Mouse (Mus musculus) forelimb bud, embryonic 11.5 days (tissue): ENCODE measurements around the gene Eif5a.
"Not testable (repeated sequence)": the region's sequence is repeated elsewhere in the genome, so short reads cannot be mapped to it uniquely, and the experiment has no call there.

Experiments used
- DNase-seq: peaks from one replicate; pipeline ENCODE4 v3.0.0-alpha.2; 2012; ENCODE audit warnings: low read depth, low spot score

Gene Eif5a

DNA sequence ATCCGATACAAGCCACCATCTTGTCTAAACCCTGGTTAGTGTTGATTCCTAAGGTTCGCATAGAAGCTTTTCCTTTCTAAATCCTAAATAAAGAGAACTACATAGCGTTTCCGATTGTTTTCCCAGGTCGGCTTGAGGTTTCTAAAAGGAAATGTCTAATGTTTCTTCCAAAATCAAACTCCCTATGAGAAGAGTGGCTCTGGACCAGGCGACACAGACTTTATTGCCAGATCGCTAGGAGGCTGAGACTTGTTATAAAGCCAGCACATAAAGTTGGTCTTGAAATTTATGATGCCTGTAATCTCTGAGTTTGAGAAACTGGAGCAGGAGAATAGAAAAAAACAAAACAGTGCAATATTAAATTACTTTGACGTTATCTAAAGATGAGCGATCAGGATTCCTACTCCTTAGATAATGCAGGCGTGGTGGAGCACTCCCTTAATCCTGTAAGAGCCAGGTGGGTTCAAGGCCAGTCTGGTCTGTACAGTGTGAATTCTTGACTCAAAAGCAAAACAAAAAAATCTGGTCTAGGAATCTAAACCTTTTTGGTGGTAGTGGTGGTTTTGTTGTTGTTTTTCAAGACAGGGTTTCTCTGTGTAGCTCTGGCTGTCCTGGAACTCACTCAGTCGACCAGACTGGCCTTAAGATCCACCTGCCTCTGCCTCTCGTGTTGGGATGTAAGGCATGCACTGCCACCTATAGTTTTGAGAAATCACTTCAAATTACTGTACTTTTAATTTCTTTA, 426 bp upstream of the Eif5a start:
- no peak for DNase-seq

DNA sequence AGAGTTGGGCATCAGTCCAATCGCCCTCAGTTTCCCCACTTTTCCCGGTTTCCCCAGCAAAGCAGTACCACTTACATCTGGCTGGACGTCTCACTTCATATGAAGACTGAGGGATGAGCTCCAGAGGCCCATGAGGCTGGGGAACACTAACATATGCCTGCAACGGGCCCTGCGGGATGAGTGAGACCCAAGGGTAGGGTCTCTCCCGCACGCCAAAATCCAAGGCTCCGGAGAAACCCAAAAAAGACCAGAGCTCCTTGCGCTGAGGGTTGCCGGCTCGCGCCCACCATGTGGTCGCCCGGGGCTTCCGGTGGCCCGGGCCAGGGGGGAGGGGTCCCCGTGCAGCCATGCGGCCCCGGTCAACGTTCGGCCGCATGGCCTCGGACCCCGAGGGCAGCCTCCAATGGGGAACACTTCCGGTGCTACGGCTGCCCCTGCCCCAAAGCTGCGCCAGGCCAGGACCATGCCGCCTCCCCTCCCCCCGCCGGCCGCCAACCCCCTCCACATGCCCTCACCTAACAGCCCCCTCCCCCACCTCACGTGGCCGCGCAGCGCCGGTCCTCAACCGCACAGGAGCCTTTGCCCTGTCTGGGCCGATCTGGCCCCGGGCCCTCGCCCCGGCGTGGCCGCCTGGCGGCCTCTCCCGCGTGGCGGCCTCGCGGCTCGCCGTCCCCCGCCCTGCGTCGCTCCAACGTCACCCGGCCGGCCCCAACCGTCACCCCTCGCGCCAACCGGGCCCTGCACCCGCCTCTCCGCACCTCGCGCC, 1.3 kb downstream of the Eif5a start:
- no peak for DNase-seq

DNA sequence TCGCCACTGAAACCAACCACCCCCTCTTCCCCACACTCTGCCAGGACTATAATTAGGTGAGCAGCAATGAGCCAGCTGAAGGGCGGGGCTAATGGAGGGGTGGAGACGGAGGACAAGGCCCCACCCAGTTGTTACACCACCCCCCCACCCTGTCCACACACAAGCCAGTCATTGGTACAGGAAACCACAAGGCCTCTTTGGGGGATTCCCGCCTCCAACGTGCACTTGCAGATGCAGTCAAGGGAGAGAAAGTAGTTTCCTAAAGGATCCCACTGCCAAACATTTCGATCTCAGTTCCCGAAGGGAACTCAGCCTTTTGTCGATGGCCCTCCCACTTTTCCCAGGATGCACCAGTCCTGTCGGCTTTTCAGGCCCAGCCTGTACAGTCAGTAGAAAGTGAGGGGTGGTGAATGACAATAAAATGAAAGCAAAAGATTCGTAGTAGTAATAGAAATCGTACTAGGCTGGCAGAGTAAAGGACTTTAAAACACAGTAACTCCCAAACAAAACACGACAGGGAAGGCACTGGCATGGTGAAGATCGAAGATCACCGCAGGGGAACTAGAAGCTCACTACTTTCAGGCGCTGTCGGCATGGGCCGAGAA, 2.0 kb downstream of the Eif5a start:
- DNase-seq, result no peak

DNA sequence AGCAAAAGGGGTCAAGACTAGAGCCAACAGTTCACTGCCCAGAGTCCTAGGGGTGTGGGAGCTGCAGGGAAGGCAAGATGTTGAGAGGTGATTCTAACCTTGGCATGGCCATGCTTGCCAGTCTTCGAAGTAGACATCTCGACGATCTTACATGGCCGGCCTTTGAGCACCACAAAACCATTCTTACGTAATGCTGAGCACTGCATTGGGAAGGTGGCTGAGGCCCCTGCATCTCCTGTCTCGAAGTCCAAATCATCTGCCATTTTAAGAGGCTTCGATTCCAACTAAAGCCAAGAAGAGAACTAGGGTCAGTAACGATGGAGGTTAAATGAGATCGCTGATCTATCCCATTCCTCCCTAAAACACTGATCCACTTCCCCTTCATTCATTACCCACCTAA, 2.7 kb downstream of the Eif5a start:
- no peak for DNase-seq

DNA sequence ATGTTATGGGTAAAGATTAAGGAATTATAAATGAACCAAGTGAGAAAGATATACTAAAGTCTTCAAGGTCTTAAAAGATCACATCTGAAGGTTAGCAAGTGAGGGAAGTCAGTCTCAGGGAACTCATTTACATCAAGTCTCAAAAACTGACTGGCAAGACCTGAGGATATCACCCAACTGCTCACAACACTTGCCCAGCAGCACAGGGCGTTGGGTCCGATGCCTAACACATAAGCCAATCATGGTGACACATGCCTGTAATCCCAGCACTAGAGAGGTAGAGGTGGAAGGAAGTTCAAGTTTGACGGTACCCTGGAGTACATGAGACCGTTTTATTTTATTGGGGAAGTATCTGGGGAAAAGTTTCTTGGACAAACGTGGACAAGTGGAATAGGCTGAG, 3.6 kb downstream of the Eif5a start:
- DNase-seq, result no peak

DNA sequence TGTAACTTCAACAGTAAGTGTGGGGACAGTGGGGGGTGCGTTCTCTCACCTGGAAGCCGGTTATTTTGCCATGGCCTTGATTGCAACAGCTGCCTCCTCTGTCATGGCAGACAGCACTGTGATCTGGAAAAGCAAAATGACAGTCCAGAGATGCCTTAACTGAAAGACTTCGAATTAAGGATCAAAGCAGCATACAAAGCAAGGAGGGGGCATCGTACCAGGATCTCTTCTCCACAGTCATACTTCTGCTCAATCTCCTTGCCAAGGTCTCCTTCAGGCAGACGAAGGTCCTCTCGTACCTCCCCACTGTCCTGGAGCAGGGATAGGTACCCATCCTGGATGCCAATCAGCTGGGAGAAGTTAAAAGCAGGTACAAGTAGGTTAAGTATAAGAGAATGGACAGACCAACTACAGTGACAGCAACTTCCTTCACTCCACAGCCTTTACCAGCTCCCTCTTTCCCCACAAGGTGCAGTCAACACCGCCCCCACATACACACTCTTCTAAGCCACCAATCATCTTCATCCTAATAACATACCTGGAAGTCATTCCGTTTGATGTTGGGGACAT, 4.3 kb downstream of the Eif5a start:
- DNase-seq, result no peak

DNA sequence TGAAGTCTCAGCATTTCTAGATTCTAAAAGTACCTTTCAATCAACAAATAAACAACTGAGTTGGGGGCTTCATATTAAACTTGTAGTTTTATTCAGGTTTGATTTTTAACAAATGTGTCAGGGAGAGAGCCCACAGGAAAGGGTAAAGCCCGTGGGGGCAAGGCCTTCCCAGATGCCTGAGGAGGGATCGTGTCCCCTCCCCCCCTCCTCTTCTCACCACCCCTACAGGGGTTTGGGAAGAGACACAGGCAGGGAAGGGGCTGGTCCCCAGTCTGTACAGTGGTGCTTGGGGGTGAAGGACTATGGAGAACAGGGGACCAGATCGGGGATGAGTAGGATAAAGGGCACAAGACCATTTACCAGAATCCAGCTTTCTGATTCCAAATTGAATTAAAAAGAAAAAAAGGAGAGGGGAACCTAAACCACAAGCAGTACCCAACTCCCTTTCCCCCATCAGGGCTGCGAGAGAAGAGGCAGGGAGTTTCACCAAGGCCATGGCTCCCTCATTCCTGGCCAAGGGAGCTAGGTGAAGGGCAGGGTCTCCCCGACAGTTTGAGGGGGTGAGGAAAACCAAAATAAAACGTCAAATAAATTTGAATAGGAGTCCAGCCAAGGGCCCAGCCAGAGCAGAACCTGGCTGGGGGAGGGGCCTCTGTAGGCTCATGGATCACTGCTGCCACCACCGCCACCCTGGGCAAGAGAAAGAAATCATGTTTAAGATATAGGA, 4.9 kb downstream of the Eif5a start:
- not testable (repeated sequence) for DNase-seq

DNA sequence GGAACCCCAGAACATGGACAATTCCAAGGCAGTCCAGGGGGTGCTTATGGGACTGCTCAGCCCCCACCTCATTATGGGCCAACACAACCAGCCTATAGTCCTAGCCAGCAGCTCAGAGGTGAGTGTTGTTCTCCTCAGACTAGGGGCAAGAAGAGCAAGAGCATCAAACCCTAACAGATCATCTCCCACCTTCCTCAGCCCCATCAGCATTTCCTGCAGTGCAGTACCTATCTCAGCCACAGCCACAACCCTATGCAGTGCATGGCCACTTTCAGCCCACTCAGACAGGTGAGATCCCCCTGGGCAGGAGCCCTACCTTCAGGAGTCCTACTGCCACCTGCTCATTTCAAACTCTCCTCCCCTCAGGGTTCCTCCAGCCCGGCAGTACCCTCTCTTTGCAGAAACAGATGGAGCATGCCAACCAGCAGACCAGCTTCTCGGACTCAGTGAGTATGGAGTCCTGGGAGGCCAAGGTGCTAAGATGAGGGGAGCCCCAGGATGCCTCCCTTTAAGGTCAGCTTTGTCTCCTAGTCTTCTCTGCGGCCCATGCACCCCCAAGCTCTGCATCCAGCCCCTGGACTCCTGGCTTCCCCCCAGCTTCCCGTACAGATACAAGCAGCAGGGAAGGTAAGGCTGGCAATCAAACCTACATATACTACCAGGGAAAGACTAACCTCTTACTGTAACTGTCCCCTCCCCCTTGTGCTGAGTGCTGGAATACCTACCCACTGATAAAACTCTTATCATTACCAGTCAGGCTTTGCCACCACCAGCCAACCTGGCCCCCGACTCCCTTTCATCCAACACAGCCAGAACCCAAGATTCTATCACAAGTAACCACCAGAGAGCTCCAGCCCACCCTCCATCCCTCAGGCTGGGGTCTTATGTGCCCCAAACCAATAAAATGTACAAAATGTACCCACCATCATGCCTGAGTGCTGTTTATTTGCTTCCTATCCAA, 5.8 kb downstream of the Eif5a start:
- no peak for DNase-seq

DNA sequence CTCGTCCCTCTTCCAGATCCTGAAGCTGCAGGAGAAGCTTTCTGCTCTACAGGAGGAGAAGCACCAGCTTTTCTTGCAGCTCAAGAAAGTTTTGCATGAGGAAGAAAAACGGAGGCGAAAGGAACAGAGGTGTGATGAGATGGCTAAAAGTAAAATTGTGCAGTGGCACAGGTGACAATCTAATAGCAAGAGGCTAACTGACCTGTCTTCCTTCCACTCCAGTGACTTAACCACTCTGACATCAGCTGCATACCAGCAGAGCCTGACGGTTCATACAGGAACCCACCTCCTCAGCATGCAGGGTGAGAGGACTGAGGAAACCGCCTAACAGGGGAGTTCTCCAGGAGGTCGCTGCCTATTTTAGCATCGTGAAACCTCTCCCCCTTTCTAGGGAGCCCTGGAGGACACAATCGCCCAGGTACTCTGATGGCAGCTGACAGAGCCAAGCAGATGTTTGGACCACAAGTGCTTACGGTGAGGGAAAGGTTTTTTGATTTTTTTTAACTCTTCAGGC, 6.8 kb downstream of the Eif5a start:
- no peak for DNase-seq

DNA sequence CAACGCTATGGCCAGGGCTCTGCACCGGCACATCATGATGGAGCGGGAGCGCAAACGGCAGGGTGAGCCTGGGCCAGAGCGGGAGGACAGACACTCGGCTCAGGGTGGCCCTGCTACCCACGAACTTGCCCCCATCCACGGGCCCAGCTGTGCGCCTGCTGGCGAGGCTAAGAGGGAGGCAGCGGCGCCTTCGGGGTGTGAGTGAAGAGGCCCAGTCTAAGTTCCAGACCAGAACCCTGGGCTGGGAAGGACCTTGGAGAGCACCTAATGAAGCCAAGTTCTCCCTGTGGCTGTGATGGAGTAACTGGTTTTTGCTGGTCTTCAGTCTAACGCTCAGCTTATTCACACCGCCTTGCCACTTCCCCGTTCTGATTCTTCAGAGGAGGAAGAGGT, 7.4 kb downstream of the Eif5a start:
- DNase-seq, result no peak

DNA sequence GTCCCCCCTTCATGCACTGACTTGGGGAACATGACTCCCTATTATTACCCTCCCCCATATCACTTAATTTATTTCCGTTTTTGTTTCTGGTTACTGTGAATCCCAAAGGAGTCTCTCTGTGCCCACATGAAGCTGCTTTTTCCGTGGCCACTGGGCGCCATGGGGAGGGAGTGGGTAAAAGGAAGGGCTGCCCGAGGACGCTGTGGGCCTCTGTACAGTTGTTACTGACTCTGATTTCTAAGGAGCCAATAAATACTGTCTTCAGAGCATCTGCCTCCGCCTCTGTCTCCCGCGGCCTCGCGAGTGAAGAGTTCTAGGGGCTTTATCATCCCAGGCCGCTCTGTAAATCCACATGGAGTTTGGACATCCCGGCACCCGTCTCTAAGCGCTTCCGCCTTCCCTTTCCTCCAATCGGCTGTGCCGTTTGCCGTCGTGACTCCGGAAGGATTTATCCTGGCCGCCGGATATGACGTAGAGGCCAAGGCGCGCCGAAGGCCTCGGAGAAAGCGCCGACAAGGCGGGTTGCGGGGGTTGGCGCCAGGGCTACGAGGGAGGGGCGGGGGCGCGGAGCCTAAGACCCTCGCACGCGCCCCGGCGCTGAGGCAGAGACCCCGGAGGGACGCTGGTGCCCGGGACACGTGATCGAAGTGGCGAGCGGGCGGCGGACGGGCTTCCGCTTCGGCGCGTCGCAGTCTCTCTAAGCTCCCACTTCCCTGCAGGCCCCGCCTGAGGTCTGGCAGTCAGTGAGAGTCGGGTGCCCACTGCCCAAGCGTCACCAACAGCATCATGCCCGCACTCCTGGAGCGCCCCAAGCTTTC, 8.0 kb downstream of the Eif5a start, which contains the start of gene Gps2:
Gps2 (plus strand) TSS at position 335 of the 818 bp plus-strand sequence.
- DNase-seq, result peak; percentile 94

DNA sequence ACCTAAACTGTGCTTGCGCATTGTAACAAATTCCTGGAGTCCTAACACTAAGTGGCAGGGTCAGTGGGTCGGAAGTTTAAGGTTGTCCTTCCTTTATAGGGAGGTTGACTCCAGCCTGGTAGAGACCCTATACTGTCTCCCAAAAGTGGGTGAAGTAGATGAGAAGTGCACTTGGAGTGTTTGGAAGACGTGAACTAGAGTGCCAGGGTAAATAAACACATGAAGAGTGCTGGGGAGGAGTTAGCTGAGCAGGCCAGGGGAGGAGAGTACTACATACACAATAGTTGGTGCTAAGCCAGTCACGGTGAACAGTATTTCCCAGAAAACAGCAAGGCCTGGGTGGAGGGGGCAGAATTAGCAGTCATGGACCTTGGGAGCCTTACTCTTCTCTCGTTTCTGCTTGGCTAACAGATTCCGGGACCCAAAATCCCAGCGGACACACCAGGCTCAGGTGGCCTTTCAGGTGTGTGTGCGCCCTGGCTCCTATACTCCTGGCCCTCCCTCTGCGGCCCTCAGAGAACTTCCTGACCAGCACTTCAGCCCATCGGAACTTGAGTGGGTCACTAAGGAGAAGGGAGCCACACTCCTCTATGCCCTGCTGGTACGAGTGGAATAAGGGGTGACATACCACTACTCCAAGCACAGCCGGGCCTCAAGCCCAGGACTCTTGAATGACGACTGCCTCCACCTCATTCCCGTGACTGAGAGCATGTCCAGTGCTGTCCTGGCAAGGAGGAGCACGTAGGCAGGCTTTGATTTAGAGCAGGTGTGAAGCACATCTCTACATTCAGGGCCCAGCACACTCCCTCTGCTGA, 8.8 kb downstream of the Eif5a start:
- DNase-seq, result no peak

DNA sequence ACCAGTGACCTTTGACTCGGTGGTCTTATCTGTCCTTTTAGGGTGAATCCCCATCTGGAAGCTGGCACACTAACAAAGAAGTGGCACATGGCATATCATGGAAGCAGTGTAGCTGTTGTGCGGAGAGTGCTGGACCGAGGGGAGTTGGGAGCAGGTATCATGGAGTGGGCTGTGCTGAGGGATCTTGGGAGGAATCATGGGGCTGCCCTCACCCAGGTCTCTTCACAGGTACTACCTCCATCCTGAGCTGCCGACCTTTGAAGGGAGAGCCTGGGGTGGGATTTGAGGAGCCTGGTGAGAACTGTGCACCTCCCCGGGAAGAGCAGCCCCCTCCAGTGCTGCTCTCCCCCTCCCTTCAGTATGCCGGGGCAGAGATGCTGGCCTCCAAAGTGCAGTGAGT, 10.1 kb downstream of the Eif5a start:
- DNase-seq, result no peak

DNA sequence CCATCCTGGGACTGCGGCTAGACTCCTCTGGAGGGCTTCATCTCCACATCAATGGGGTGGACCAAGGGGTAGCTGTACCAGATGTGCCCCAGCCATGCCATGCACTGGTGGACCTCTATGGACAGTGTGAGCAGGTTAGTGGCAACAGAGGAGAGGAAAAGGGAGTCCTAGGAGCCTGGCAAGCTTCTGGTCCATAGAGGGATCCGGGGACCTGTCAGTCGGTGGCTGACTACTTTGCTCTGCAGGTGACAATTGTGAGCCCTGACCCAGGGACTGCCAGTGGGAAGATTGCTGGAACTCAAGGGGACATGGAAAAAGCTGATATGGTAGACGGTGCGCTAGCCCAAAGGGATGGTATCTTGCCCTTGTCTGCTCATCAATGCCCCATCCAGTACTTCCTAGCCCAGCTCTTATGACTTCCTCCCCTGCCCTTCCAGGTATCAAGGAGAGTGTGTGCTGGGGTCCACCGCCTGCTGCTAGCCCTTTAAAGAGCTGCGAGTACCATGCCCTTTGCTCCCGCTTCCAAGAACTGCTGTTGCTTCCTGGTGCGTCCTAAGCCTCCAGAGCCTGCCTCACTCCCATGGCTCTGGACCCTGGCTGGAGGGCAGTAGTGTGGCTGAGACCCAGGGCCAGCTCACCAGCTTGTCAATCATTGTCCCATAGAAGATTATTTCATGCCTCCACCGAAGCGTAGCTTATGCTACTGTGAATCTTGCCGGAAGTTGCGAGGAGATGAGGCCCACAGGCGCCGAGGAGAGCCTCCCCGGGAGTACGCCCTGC, 10.8 kb downstream of the Eif5a start:
- DNase-seq, result no peak

DNA sequence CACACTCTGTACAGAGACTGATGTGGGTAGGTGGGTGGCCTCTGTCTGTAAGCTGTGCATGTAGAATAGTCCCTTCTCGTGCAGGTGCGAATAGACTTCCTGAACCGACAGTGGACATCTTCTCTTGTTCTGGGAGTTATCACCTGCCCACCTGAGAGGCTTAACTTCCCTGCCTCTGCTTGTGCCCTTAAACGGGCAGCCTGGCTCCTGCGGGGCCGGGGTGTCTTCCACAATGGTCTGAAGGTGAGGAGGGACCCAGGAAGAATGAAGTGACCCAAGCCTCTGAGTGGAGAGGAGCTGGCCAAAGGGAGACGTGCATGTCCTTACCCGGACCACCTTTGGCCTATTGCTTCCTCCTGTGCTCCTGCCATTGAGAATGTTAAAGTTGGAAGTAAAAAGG, 11.6 kb downstream of the Eif5a start:
- no peak for DNase-seq

DNA sequence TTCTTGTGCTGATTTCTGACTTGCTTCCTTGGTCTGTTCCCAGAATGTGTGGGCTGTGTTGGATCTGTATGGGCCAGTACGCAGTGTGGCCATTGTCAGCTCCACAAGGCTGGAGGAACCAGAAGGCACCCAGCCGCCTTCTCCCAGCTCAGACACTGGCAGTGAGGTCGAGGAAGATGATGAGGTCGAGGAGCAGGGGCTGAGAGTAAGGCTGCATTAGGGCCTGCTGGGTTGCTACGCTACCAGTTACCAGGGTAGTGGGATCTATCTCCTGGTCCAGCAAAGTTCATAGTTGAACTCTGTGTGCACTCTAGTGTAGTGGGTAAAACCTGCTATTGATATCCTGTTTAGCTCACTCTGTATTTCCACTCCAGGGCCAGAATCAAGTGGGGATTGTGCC, 12.6 kb downstream of the Eif5a start:
- no peak for DNase-seq

DNA sequence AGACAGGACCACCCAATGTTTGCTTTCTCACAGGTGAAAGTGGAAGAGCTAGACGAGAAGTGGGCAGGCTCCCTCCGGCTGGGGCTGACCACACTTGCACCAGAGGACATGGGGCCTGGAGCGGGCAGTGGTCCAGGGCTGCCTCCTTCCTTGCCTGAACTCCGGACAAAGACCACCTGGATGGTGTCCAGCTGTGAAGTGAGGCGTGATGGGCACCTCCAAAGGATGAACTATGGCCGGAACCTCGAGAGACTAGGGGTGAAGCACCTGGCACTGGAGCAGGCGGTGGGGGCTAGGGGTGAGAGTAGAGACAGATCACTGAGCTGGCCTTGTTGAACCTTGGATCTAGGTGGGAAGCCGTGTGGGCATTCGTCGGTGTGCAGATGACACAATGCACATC, 13.1 kb downstream of the Eif5a start:
- no peak for DNase-seq

DNA sequence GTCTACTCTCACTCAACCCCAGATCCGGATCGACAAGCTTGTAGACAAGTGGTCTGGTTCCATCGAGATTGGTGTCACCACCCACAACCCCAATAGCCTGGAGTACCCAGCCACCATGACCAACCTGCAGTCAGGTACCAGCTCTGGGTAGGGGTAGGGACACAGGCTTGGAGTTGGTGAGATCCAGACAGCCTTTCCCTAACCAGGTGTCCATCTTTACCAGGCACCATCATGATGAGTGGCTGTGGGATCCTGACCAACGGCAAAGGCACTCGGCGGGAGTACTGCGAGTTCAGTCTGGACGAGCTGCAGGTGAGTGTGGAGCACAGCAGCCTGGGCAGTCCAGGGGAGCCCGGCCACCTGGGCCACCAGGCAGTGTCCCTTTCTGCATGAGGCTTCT, 17.4 kb downstream of the Eif5a start:
- DNase-seq, result no peak
